Mouse (Mus musculus) monocyte, adult 2 months (primary cell): ENCODE results near the gene Aoc1.

Experiments
- DNase-seq, 2 experiments: peaks; one replicate each; pipeline ENCODE4 v3.0.0; 2022; ENCODE audit warnings: low spot score in 2 of 2, low read depth in 1 of 2

Gene Aoc1

GRCm38 (mm10) chr6:48905606-48906005, 32.9 kb downstream of the Aoc1 start:
- no peak for DNase-seq

- DNase-seq: no peak
These were observed 33.7 kb downstream of the Aoc1 start for GRCm38 (mm10) chr6:48906371-48906770.

- DNase-seq: no peak
These were observed 36.5 kb downstream of the Aoc1 start for GRCm38 (mm10) chr6:48909229-48909628.

GRCm38 (mm10) chr6:48912033-48912432, 39.3 kb downstream of the Aoc1 start:
- DNase-seq: peak in 1 of 2 experiments; percentile 4

GRCm38 (mm10) chr6:48913587-48913986, 40.9 kb downstream of the Aoc1 start:
- no peak for DNase-seq

- no peak for DNase-seq
These were observed 56.9 kb downstream of the Aoc1 start, which contains the start of gene 1600015I10Rik for GRCm38 (mm10) chr6:48929595-48929994. 1600015I10Rik (plus strand) TSS chr6:48929895.

GRCm38 (mm10) chr6:48949596-48949995, 76.9 kb downstream of the Aoc1 start:
- no peak for DNase-seq

GRCm38 (mm10) chr6:48950676-48951075, 78.0 kb downstream of the Aoc1 start:
- DNase-seq: no peak

- no peak for DNase-seq
These were observed 78.9 kb downstream of the Aoc1 start for GRCm38 (mm10) chr6:48951630-48952029.

- DNase-seq: no peak
These were observed 80.5 kb downstream of the Aoc1 start for GRCm38 (mm10) chr6:48953220-48953619.

- no peak for DNase-seq
These were observed 81.5 kb downstream of the Aoc1 start for GRCm38 (mm10) chr6:48954211-48954610.

GRCm38 (mm10) chr6:48954946-48955345, 82.2 kb downstream of the Aoc1 start:
- DNase-seq: no peak

GRCm38 (mm10) chr6:48956785-48957184, 84.1 kb downstream of the Aoc1 start:
- no peak for DNase-seq

GRCm38 (mm10) chr6:48958053-48958452, 85.4 kb downstream of the Aoc1 start:
- DNase-seq: no peak
